Mouse (Mus musculus): ENCODE results near the gene Gtf2h4. TPM values are rescaled to one million over a fixed set of nuclear protein-coding genes. Genes with fewer than 3 reads are reported as not detected.
A peak's percentile ranks its signal among the peaks of the same experiment; 100 is the strongest.

The Gtf2h4 gene
- polyA plus RNA-seq, 1 experiment from 2014 or later, result 28.8 TPM

- H3K9me3 ChIP-seq, result no peaks in the 10 kb centered on the region
- peaks cover 59% of the 10 kb centered on the region for H3K36me3 ChIP-seq
- peaks cover 31% of the 10 kb centered on the region for H3K4me1 ChIP-seq (replicated peaks)
- whole genome bisulfite sequencing, result 92% methylated on average over 5 of the region's 5 CpGs
- no peak overlapping the region for H3K27ac ChIP-seq (replicated peaks)
- no peaks in the 10 kb centered on the region for H3K27me3 ChIP-seq
- ATAC-seq (ENCODE audit: low read depth), result no peak
- H3K9ac ChIP-seq, result no peak overlapping the region
- H3K4me2 ChIP-seq, result no peak overlapping the region
- no peak overlapping the region for H3K4me3 ChIP-seq
These were observed 20.4 kb upstream of the Gtf2h4 start for GRCm38 (mm10) chr17:35693906-35694305.

GRCm38 (mm10) chr17:35692368-35692767 lies 18.8 kb upstream of the Gtf2h4 start:
- H3K27ac ChIP-seq (replicated peaks), result no peak overlapping the region
- H3K4me3 ChIP-seq, result no peak overlapping the region
- H3K4me2 ChIP-seq, result no peak overlapping the region
- H3K9ac ChIP-seq, result no peak overlapping the region
- WGBS, result 84% methylated on average over 4 of the region's 4 CpGs
- H3K36me3 ChIP-seq, result peaks cover 74% of the 10 kb centered on the region
- H3K27me3 ChIP-seq, result no peaks in the 10 kb centered on the region
- no peaks in the 10 kb centered on the region for H3K9me3 ChIP-seq
- no peak for ATAC-seq (ENCODE audit: low read depth)
- peaks cover 16% of the 10 kb centered on the region for H3K4me1 ChIP-seq (replicated peaks)

- H3K4me3 ChIP-seq, result no peak overlapping the region
- WGBS, result 81% methylated on average over 4 of the region's 4 CpGs
- peaks cover 10% of the 10 kb centered on the region for H3K4me1 ChIP-seq (replicated peaks)
- H3K36me3 ChIP-seq, result peaks cover 80% of the 10 kb centered on the region
- no peaks in the 10 kb centered on the region for H3K9me3 ChIP-seq
- H3K27me3 ChIP-seq, result no peaks in the 10 kb centered on the region
- no peak overlapping the region for H3K4me2 ChIP-seq
- H3K27ac ChIP-seq (replicated peaks), result no peak overlapping the region
- no peak for ATAC-seq (ENCODE audit: low read depth)
- no peak overlapping the region for H3K9ac ChIP-seq
These were observed 18.3 kb upstream of the Gtf2h4 start for GRCm38 (mm10) chr17:35691811-35692210.

- ATAC-seq (ENCODE audit: low read depth), result no peak
- WGBS, result 91% methylated on average over 18 of the region's 18 CpGs
- Histone ChIP-seq H3K27ac (replicated peaks) (no peak overlapping the region), H3K9ac (no peak overlapping the region), H3K36me3 (peaks cover 92% of the 10 kb centered on the region), H3K27me3 (no peaks in the 10 kb centered on the region), H3K4me3 (no peak overlapping the region), H3K4me1 (replicated peaks) (peaks cover 4% of the 10 kb centered on the region; the same call in 1 of the 2 replicates), H3K4me2 (no peak overlapping the region), H3K9me3 (no peaks in the 10 kb centered on the region)
These were observed 16.6 kb upstream of the Gtf2h4 start for GRCm38 (mm10) chr17:35689936-35690645.

- Histone ChIP-seq H3K27ac (replicated peaks) (no peak overlapping the region), H3K36me3 (peaks cover 100% of the 10 kb centered on the region), H3K4me2 (no peak overlapping the region), H3K9ac (no peak overlapping the region), H3K4me3 (no peak overlapping the region), H3K9me3 (no peaks in the 10 kb centered on the region), H3K27me3 (no peaks in the 10 kb centered on the region), H3K4me1 (replicated peaks) (peaks cover 4% of the 10 kb centered on the region; the same call in 1 of the 2 replicates)
- WGBS, result 89% methylated on average over 25 of the region's 25 CpGs
- no peak for ATAC-seq (ENCODE audit: low read depth)
These were observed 15.0 kb upstream of the Gtf2h4 start for GRCm38 (mm10) chr17:35688347-35689175.

- WGBS, result 65% methylated on average over 9 of the region's 9 CpGs
- peak overlapping the region; percentile 64 for H3K27ac ChIP-seq (replicated peaks)
These were observed 11.5 kb upstream of the Gtf2h4 start for GRCm38 (mm10) chr17:35685061-35685460.

GRCm38 (mm10) chr17:35681986-35682385 lies 8.4 kb upstream of the Gtf2h4 start:
- Histone ChIP-seq H3K9ac (no peak overlapping the region), H3K4me3 (no peak overlapping the region), H3K27ac (replicated peaks) (no peak overlapping the region), H3K4me1 (replicated peaks) (peaks cover 4% of the 10 kb centered on the region; the same call in 1 of the 2 replicates), H3K27me3 (no peaks in the 10 kb centered on the region), H3K36me3 (peaks cover 76% of the 10 kb centered on the region), H3K9me3 (no peaks in the 10 kb centered on the region), H3K4me2 (no peak overlapping the region)
- no peak for ATAC-seq (ENCODE audit: low read depth)
- WGBS, result 89% methylated on average over 13 of the region's 13 CpGs

More at GRCm38 (mm10) chr17:35685061-35685460, 11.5 kb upstream of the Gtf2h4 start:
- H3K4me2 ChIP-seq, result no peak overlapping the region
- H3K4me3 ChIP-seq, result no peak overlapping the region
- peaks cover 4% of the 10 kb centered on the region; the same call in 1 of the 2 replicates for H3K4me1 ChIP-seq (replicated peaks)
- no peaks in the 10 kb centered on the region for H3K9me3 ChIP-seq
- H3K27me3 ChIP-seq, result no peaks in the 10 kb centered on the region
- ATAC-seq (ENCODE audit: low read depth), result no peak; the same call in 1 of the 2 replicates
- H3K36me3 ChIP-seq, result peaks cover 99% of the 10 kb centered on the region
- H3K9ac ChIP-seq, result no peak overlapping the region

- Histone ChIP-seq H3K27ac (replicated peaks) (no peak overlapping the region), H3K4me1 (replicated peaks) (peaks cover 4% of the 10 kb centered on the region; the same call in 1 of the 2 replicates), H3K4me3 (no peak overlapping the region), H3K4me2 (no peak overlapping the region), H3K36me3 (peaks cover 62% of the 10 kb centered on the region), H3K9me3 (no peaks in the 10 kb centered on the region), H3K9ac (no peak overlapping the region), H3K27me3 (no peaks in the 10 kb centered on the region)
- 43% methylated on average over 6 of the region's 6 CpGs for WGBS
- no peak for ATAC-seq (ENCODE audit: low read depth)
These were observed 7.1 kb upstream of the Gtf2h4 start for GRCm38 (mm10) chr17:35680591-35680990.

- H3K27me3 ChIP-seq, result no peaks in the 10 kb centered on the region
- H3K9ac ChIP-seq, result peak overlapping the region; percentile 81
- H3K4me3 ChIP-seq, result peak overlapping the region; percentile 61
These were observed 1.0 kb downstream of the Gtf2h4 start for GRCm38 (mm10) chr17:35672527-35672926.

GRCm38 (mm10) chr17:35671846-35672245 lies 1.7 kb downstream of the Gtf2h4 start:
- H3K9ac ChIP-seq, result no peak overlapping the region
- H3K4me1 ChIP-seq (replicated peaks), result peaks cover 21% of the 10 kb centered on the region
- peaks cover 9% of the 10 kb centered on the region for H3K36me3 ChIP-seq
- H3K9me3 ChIP-seq, result no peaks in the 10 kb centered on the region
- no peak overlapping the region for H3K4me3 ChIP-seq
- no peaks in the 10 kb centered on the region for H3K27me3 ChIP-seq
- WGBS, result 92% methylated on average over 6 of the region's 6 CpGs
- no peak overlapping the region for H3K27ac ChIP-seq (replicated peaks)
- no peak for ATAC-seq (ENCODE audit: low read depth)
- no peak overlapping the region for H3K4me2 ChIP-seq

More at GRCm38 (mm10) chr17:35672527-35672926, 1.0 kb downstream of the Gtf2h4 start:
- H3K4me1 ChIP-seq (replicated peaks), result peaks cover 20% of the 10 kb centered on the region
- H3K36me3 ChIP-seq, result peaks cover 9% of the 10 kb centered on the region
- peak overlapping the region; percentile 79 for H3K4me2 ChIP-seq
- no peaks in the 10 kb centered on the region for H3K9me3 ChIP-seq
- WGBS, result 95% methylated on average over 6 of the region's 6 CpGs
- no peak overlapping the region for H3K27ac ChIP-seq (replicated peaks)
- no peak for ATAC-seq (ENCODE audit: low read depth)

- H3K36me3 ChIP-seq, result peaks cover 9% of the 10 kb centered on the region
- ATAC-seq (ENCODE audit: low read depth), result no peak
- WGBS, result 94% methylated on average over 9 of the region's 9 CpGs
These were observed 3.8 kb downstream of the Gtf2h4 start for GRCm38 (mm10) chr17:35669731-35670130.

More at GRCm38 (mm10) chr17:35669731-35670130, 3.8 kb downstream of the Gtf2h4 start:
- Histone ChIP-seq H3K27ac (replicated peaks) (no peak overlapping the region), H3K4me3 (no peak overlapping the region), H3K4me2 (no peak overlapping the region), H3K9me3 (no peaks in the 10 kb centered on the region), H3K9ac (no peak overlapping the region), H3K27me3 (no peaks in the 10 kb centered on the region), H3K4me1 (replicated peaks) (peaks cover 32% of the 10 kb centered on the region)

All from neural tube, embryonic 13.5 days (tissue).